In genomic region chr5:9755751-9756150, GRCm38 (mm10) we compare ENCODE assay signal across 28 mouse cellular contexts. TPM values are rescaled to one million over a fixed set of nuclear protein-coding genes. Genes with fewer than 3 reads are reported as not detected.
"Had no signal": no experiment of that assay in that cellular context is flagged by ENCODE, and none has a peak within 500 bp of the region (broad histone marks: within the 10 kb centered on the region; RNA-seq: fewer than 3 reads in every experiment).

No protein-coding gene starts in this region.

- H3K36me3 ChIP-seq: embryonic facial prominence, embryonic 12.5 days; embryonic facial prominence, embryonic 13.5 days; embryonic facial prominence, embryonic 15.5 days; forebrain, embryonic 10.5 days; forebrain, embryonic 15.5 days; heart, embryonic 10.5 days; heart, embryonic 12.5 days had no signal

- H3K4me3 ChIP-seq: embryonic facial prominence, embryonic 12.5 days; embryonic facial prominence, embryonic 13.5 days; embryonic facial prominence, embryonic 15.5 days; erythroblast, embryonic 14.5 days; forebrain, embryonic 10.5 days; forebrain, embryonic 13.5 days; forebrain, embryonic 15.5 days; gastrocnemius, adult 2 months; heart, adult 2 months; heart, embryonic 10.5 days; heart, embryonic 12.5 days had no signal

- DNase-seq: cerebellum, adult 9-11 months; cerebellum, postnatal 10 days; cerebellum, postnatal 14 days; cerebellum, postnatal 25 days; cerebellum, postnatal 36 days; embryo, embryonic 11 days; forebrain, postnatal 0 days; gastrocnemius, adult 2 months; gastrocnemius, postnatal 10 days; gastrocnemius, postnatal 14 days; gastrocnemius, postnatal 25 days; gastrocnemius, postnatal 36 days; heart, adult 11 months; heart, adult 18-20 months; heart, adult 2 months had no signal

- H3K27me3 ChIP-seq: embryonic facial prominence, embryonic 12.5 days; embryonic facial prominence, embryonic 13.5 days; embryonic facial prominence, embryonic 15.5 days; forebrain, embryonic 13.5 days; forebrain, embryonic 15.5 days; heart, embryonic 12.5 days had no signal

- H3K4me2 ChIP-seq: embryonic facial prominence, embryonic 12.5 days; embryonic facial prominence, embryonic 13.5 days; embryonic facial prominence, embryonic 15.5 days; forebrain, embryonic 13.5 days; forebrain, embryonic 15.5 days; heart, embryonic 11.5 days; heart, embryonic 12.5 days had no signal

- H3K9ac ChIP-seq: embryonic facial prominence, embryonic 12.5 days; embryonic facial prominence, embryonic 13.5 days; embryonic facial prominence, embryonic 15.5 days; forebrain, embryonic 13.5 days; forebrain, embryonic 15.5 days; forebrain, postnatal 0 days; heart, embryonic 12.5 days had no signal

- H3K9me3 ChIP-seq: embryonic facial prominence, embryonic 12.5 days; embryonic facial prominence, embryonic 13.5 days; embryonic facial prominence, embryonic 15.5 days; forebrain, embryonic 10.5 days; forebrain, embryonic 13.5 days; forebrain, embryonic 15.5 days; heart, embryonic 10.5 days; heart, embryonic 12.5 days had no signal

- ATAC-seq: forebrain, embryonic 13.5 days; forebrain, embryonic 14.5 days; forebrain, embryonic 15.5 days; forebrain, embryonic 16.5 days; forebrain, postnatal 0 days had no signal

- H3K4me1 ChIP-seq: embryonic facial prominence, embryonic 12.5 days; embryonic facial prominence, embryonic 13.5 days; embryonic facial prominence, embryonic 15.5 days; forebrain, embryonic 10.5 days; forebrain, embryonic 13.5 days; forebrain, embryonic 15.5 days; heart, embryonic 10.5 days; heart, embryonic 12.5 days had no signal

- H3K27ac ChIP-seq: embryonic facial prominence, embryonic 12.5 days; embryonic facial prominence, embryonic 13.5 days; embryonic facial prominence, embryonic 15.5 days; forebrain, embryonic 10.5 days; forebrain, embryonic 13.5 days; forebrain, embryonic 15.5 days; gastrocnemius, adult 2 months; heart, adult 2 months; heart, embryonic 10.5 days had no signal

RNA-seq across cellular contexts. Expression of gene Grm3, which starts 30.8 kb away (rescaled TPM):
- polyA plus RNA-seq: erythroblast, embryonic 14.5 days; gonadal fat pad, adult 2 months; heart, adult 2 months had no signal
